Mouse (Mus musculus) erythroblast, embryonic 14.5 days (primary cell): ENCODE data around the gene Dcaf1.

ENCODE experiments used
- GATA1 ChIP-seq: IDR thresholded peaks from 2 replicates; pipeline ENCODE4 v1.6.1; 2012; ENCODE audit warnings: low read length, inconsistent platforms, mixed read lengths
- TAL1 ChIP-seq: IDR thresholded peaks from 3 replicates; pipeline ENCODE4 v1.6.1; 2012; ENCODE audit warnings: low read length, inconsistent platforms, mixed read lengths

DNA sequence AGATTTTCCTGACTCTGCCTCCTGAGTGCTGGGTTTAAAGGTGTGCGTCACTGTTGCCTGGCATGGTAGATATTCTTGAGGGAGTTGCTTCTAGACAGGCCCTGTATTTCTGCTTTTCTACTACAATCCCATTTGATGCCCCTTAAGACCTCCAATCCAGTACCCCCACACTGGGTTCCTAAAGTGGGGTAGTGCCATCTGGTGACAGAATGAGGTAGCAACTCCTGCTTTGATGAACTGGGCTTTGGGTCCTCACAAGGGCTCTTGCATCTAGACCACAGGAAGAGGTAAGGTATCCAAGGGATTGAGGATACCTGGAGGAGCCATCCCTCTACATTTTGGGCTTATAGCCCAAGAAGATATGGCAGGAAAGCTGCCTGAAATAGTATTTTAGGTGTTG lies 2.5 kb upstream of the Dcaf1 start:
- no peak for TF ChIP-seq GATA1
- no peak for TF ChIP-seq TAL1
